Mouse (Mus musculus): ENCODE results near the gene Srp9. TPM values are rescaled to one million over a fixed set of nuclear protein-coding genes. Genes with fewer than 3 reads are reported as not detected.

Gene Srp9
- 158 and 167 TPM in 2 replicates for polyA plus RNA-seq (2016; fragmentation: Nextera tagmentation; extraction: Ambion mirVana)

GRCm38 (mm10) chr1:182124506-182124905 is at the start of gene Srp9:
Gene Srp9, plus strand, starts transcription at chr1:182124737.
- Histone ChIP-seq H3K4me3 (peak within 1 kb of the TSS; percentile 77), H3K27ac (peak within 1 kb of the TSS; percentile 74), H3K27me3 (no peaks in the 10 kb centered on the region), H3K36me3 (peaks cover 12% of the 10 kb centered on the region), H3K4me1 (peaks cover 21% of the 10 kb centered on the region), H3K4me2 (replicated peaks) (peak within 1 kb of the TSS; percentile 61), H3K9ac (peak within 1 kb of the TSS; percentile 69), H3K9me3 (replicated peaks) (no peaks in the 10 kb centered on the region)
- 1% methylated on average over 37 of the region's 37 CpGs for WGBS
- ATAC-seq (ENCODE audit: low FRiP score) = peak; percentile 99

GRCm38 (mm10) chr1:182081744-182082419 is 42.7 kb upstream of the Srp9 start:
- H3K27me3 ChIP-seq = no peaks in the 10 kb centered on the region
- peaks cover 7% of the 10 kb centered on the region for H3K4me1 ChIP-seq
- H3K36me3 ChIP-seq = no peaks in the 10 kb centered on the region
- H3K9me3 ChIP-seq (replicated peaks) = peaks cover 8% of the 10 kb centered on the region; the same call in 1 of the 2 replicates
- peak; percentile 63 for ATAC-seq (ENCODE audit: low FRiP score)
- 22% methylated on average over 16 of the region's 16 CpGs for WGBS
- no peak overlapping the region for H3K9ac ChIP-seq
- no peak overlapping the region for H3K4me3 ChIP-seq
- H3K4me2 ChIP-seq (replicated peaks) = 0 out of 2 replicates have a peak overlapping the region, but pooled peaks have one; percentile 18
- H3K27ac ChIP-seq = peak overlapping the region; percentile 19; the same call in 1 of the 2 replicates

GRCm38 (mm10) chr1:182083459-182083858 is 41.1 kb upstream of the Srp9 start:
- 83% methylated on average over 4 of the region's 4 CpGs for WGBS
- no peak for ATAC-seq (ENCODE audit: low FRiP score)

GRCm38 (mm10) chr1:182086759-182087158 is 37.8 kb upstream of the Srp9 start:
- ATAC-seq (ENCODE audit: low FRiP score) = no peak; the same call in 1 of the 2 replicates
- H3K27me3 ChIP-seq = no peaks in the 10 kb centered on the region
- H3K4me2 ChIP-seq (replicated peaks) = no peak overlapping the region
- peaks cover 47% of the 10 kb centered on the region for H3K4me1 ChIP-seq
- no peak overlapping the region for H3K4me3 ChIP-seq
- H3K9me3 ChIP-seq (replicated peaks) = no peaks in the 10 kb centered on the region
- 23% methylated on average over 7 of the region's 7 CpGs for WGBS
- H3K36me3 ChIP-seq = no peaks in the 10 kb centered on the region
- H3K27ac ChIP-seq = 0 out of 2 replicates have a peak overlapping the region, but pooled peaks have one; percentile 31
- H3K9ac ChIP-seq = no peak overlapping the region

More at GRCm38 (mm10) chr1:182083459-182083858, 41.1 kb upstream of the Srp9 start:
- Histone ChIP-seq H3K4me3 (no peak overlapping the region), H3K27ac (no peak overlapping the region), H3K36me3 (no peaks in the 10 kb centered on the region), H3K4me2 (replicated peaks) (no peak overlapping the region), H3K9me3 (replicated peaks) (peaks cover 3% of the 10 kb centered on the region; the same call in 1 of the 2 replicates), H3K4me1 (peaks cover 14% of the 10 kb centered on the region), H3K9ac (no peak overlapping the region), H3K27me3 (no peaks in the 10 kb centered on the region)

GRCm38 (mm10) chr1:182087351-182087750 is 37.2 kb upstream of the Srp9 start:
- WGBS = 81% methylated on average over 3 of the region's 3 CpGs
- no peak for ATAC-seq (ENCODE audit: low FRiP score)
- no peak overlapping the region for H3K4me2 ChIP-seq (replicated peaks)
- H3K27ac ChIP-seq = no peak overlapping the region
- no peaks in the 10 kb centered on the region for H3K36me3 ChIP-seq
- peaks cover 46% of the 10 kb centered on the region for H3K4me1 ChIP-seq
- H3K27me3 ChIP-seq = no peaks in the 10 kb centered on the region
- no peak overlapping the region for H3K9ac ChIP-seq
- H3K9me3 ChIP-seq (replicated peaks) = no peaks in the 10 kb centered on the region
- no peak overlapping the region for H3K4me3 ChIP-seq

GRCm38 (mm10) chr1:182087753-182088633 is 36.5 kb upstream of the Srp9 start:
- H3K4me1 ChIP-seq = peaks cover 45% of the 10 kb centered on the region

GRCm38 (mm10) chr1:182088844-182089418 is 35.6 kb upstream of the Srp9 start:
- no peaks in the 10 kb centered on the region for H3K36me3 ChIP-seq
- H3K9ac ChIP-seq = 0 out of 2 replicates have a peak overlapping the region, but pooled peaks have one; percentile 2
- WGBS = 46% methylated on average over 14 of the region's 14 CpGs
- peak overlapping the region; percentile 68 for H3K27ac ChIP-seq
- no peak for ATAC-seq (ENCODE audit: low FRiP score)
- no peaks in the 10 kb centered on the region for H3K27me3 ChIP-seq
- no peaks in the 10 kb centered on the region for H3K9me3 ChIP-seq (replicated peaks)
- no peak overlapping the region for H3K4me3 ChIP-seq
- no peak overlapping the region for H3K4me2 ChIP-seq (replicated peaks)
- peaks cover 45% of the 10 kb centered on the region for H3K4me1 ChIP-seq

More at GRCm38 (mm10) chr1:182087753-182088633, 36.5 kb upstream of the Srp9 start:
- 0 out of 2 replicates have a peak overlapping the region, but pooled peaks have one; percentile 2 for H3K9ac ChIP-seq
- no peak overlapping the region for H3K4me2 ChIP-seq (replicated peaks)
- H3K4me3 ChIP-seq = no peak overlapping the region
- H3K9me3 ChIP-seq (replicated peaks) = no peaks in the 10 kb centered on the region
- no peak for ATAC-seq (ENCODE audit: low FRiP score)
- peak overlapping the region; percentile 35; the same call in 1 of the 2 replicates for H3K27ac ChIP-seq
- WGBS = 85% methylated on average over 14 of the region's 14 CpGs
- H3K27me3 ChIP-seq = no peaks in the 10 kb centered on the region
- no peaks in the 10 kb centered on the region for H3K36me3 ChIP-seq

- Histone ChIP-seq H3K4me3 (no peak overlapping the region), H3K27ac (peak overlapping the region; percentile 68), H3K4me1 (peaks cover 48% of the 10 kb centered on the region), H3K36me3 (no peaks in the 10 kb centered on the region), H3K27me3 (no peaks in the 10 kb centered on the region), H3K4me2 (replicated peaks) (no peak overlapping the region), H3K9me3 (replicated peaks) (no peaks in the 10 kb centered on the region), H3K9ac (0 out of 2 replicates have a peak overlapping the region, but pooled peaks have one; percentile 1)
- ATAC-seq (ENCODE audit: low FRiP score) = peak; percentile 60; the same call in 1 of the 2 replicates
- 38% methylated on average over 15 of the region's 15 CpGs for WGBS
Measured at GRCm38 (mm10) chr1:182089600-182090297, 34.8 kb upstream of the Srp9 start.

GRCm38 (mm10) chr1:182090298-182090677 is 34.2 kb upstream of the Srp9 start:
- 20% methylated on average over 5 of the region's 5 CpGs for WGBS
- Histone ChIP-seq H3K9me3 (replicated peaks) (no peaks in the 10 kb centered on the region), H3K4me1 (peaks cover 52% of the 10 kb centered on the region), H3K36me3 (no peaks in the 10 kb centered on the region), H3K27me3 (no peaks in the 10 kb centered on the region), H3K27ac (peak overlapping the region; percentile 68), H3K4me2 (replicated peaks) (no peak overlapping the region), H3K4me3 (no peak overlapping the region), H3K9ac (0 out of 2 replicates have a peak overlapping the region, but pooled peaks have one; percentile 1)
- peak; percentile 27 for ATAC-seq (ENCODE audit: low FRiP score)

GRCm38 (mm10) chr1:182091261-182091660 is 33.3 kb upstream of the Srp9 start:
- 65% methylated on average over 7 of the region's 7 CpGs for WGBS
- no peak overlapping the region for H3K4me2 ChIP-seq (replicated peaks)
- peaks cover 56% of the 10 kb centered on the region for H3K4me1 ChIP-seq
- no peak for ATAC-seq (ENCODE audit: low FRiP score)
- H3K27ac ChIP-seq = peak overlapping the region; percentile 40; the same call in 1 of the 2 replicates
- 0 out of 2 replicates have a peak overlapping the region, but pooled peaks have one; percentile 23 for H3K9ac ChIP-seq
- no peak overlapping the region for H3K4me3 ChIP-seq
- H3K27me3 ChIP-seq = no peaks in the 10 kb centered on the region
- no peaks in the 10 kb centered on the region for H3K9me3 ChIP-seq (replicated peaks)
- no peaks in the 10 kb centered on the region for H3K36me3 ChIP-seq

- no peaks in the 10 kb centered on the region for H3K36me3 ChIP-seq
- no peak overlapping the region for H3K4me3 ChIP-seq
- H3K9me3 ChIP-seq (replicated peaks) = no peaks in the 10 kb centered on the region
- no peaks in the 10 kb centered on the region for H3K27me3 ChIP-seq
- H3K27ac ChIP-seq = peak overlapping the region; percentile 35; the same call in 1 of the 2 replicates
- 77% methylated on average over 13 of the region's 13 CpGs for WGBS
- no peak overlapping the region for H3K9ac ChIP-seq
- H3K4me2 ChIP-seq (replicated peaks) = no peak overlapping the region
- peaks cover 55% of the 10 kb centered on the region for H3K4me1 ChIP-seq
- no peak for ATAC-seq (ENCODE audit: low FRiP score)
Measured at GRCm38 (mm10) chr1:182091746-182092412, 32.7 kb upstream of the Srp9 start.

All from hindbrain, embryonic 12.5 days (tissue).